In the genomic region with DNA sequence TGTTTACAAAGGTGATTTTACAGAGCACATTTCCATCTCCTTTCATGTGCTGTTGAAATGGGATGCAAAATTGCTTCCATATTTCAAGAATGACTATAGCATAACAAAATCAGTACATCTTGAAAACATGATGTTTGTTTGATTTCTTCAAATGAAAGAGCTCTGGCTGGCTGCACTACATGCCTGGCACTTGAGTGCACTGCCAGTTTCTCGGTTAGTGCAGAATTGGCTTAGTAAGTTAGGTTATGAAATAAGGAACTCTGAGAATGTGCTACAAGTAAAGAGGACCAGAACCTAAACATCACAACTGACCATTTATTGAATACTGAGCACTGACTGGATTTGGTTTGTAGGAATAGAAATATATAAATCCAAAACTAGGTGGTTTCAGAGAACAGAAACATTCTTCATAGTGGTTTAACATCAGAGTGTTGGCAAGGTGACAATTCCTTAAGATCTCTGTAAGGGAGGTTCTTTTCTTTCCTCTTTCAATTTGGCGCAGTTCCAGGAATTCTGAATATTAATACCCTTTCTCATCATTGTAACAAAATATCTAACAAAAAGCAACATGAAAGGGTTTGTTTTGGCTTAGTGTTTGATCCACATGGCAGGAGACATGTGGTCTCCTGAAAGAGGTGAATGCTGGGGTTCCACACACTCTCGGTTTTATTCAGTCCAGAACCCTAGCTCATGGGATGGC, we compare ENCODE assay signal across 15 mouse cellular contexts. TPM values are rescaled to one million over a fixed set of nuclear protein-coding genes. Genes with fewer than 3 reads are reported as not detected.
"Had no signal": no experiment of that assay in that cellular context is flagged by ENCODE, and none has a peak within 500 bp of the region (broad histone marks: within the 10 kb centered on the region; RNA-seq: fewer than 3 reads in every experiment).

No protein-coding gene starts in this region.

- DNase-seq: kidney, adult 8-10 months; kidney, postnatal 36 days; layer of hippocampus, adult 9-11 months; layer of hippocampus, postnatal 36 days; right cerebral cortex, postnatal 14 days; thymus, adult 2 months; thymus, postnatal 36 days had no signal

- H3K9ac ChIP-seq: limb, embryonic 12.5 days; liver, embryonic 14.5 days; neural tube, embryonic 13.5 days; stomach, embryonic 15.5 days had no signal

- H3K9me3 ChIP-seq: limb, embryonic 12.5 days; midbrain, embryonic 10.5 days; neural tube, embryonic 13.5 days; stomach, embryonic 15.5 days had no signal

- ATAC-seq: intestine, postnatal 0 days; midbrain, embryonic 16.5 days had no signal

- H3K4me3 ChIP-seq: limb, embryonic 12.5 days; midbrain, embryonic 10.5 days; neural tube, embryonic 13.5 days; stomach, embryonic 15.5 days had no signal

- H3K4me2 ChIP-seq: limb, embryonic 12.5 days; neural tube, embryonic 13.5 days; stomach, embryonic 15.5 days had no signal

- H3K36me3 ChIP-seq: limb, embryonic 12.5 days; midbrain, embryonic 10.5 days; neural tube, embryonic 13.5 days; stomach, embryonic 15.5 days had no signal

- H3K27me3 ChIP-seq: limb, embryonic 12.5 days; neural tube, embryonic 13.5 days; stomach, embryonic 15.5 days had no signal

- H3K27ac ChIP-seq: limb, embryonic 12.5 days; liver, embryonic 14.5 days; midbrain, embryonic 10.5 days; neural tube, embryonic 13.5 days; stomach, embryonic 15.5 days had no signal

- H3K4me1 ChIP-seq: limb, embryonic 12.5 days; midbrain, embryonic 10.5 days; neural tube, embryonic 13.5 days; stomach, embryonic 15.5 days had no signal

RNA-seq across cellular contexts. Expression of a gene that starts 48.2 kb away (rescaled TPM):
- polyA plus RNA-seq: liver, adult 2 months had no signal
